Mouse (Mus musculus) liver (tissue): ENCODE results near the gene Fbxo22.
"Not testable (repeated sequence)": the region's sequence is repeated elsewhere in the genome, so short reads cannot be mapped to it uniquely, and the experiment has no call there.

Experiments
- DNase-seq: peaks from one replicate; pipeline ENCODE4 v3.0.0-alpha.2; 2020; ENCODE audit warnings: mixed read lengths

The Fbxo22 gene

DNA sequence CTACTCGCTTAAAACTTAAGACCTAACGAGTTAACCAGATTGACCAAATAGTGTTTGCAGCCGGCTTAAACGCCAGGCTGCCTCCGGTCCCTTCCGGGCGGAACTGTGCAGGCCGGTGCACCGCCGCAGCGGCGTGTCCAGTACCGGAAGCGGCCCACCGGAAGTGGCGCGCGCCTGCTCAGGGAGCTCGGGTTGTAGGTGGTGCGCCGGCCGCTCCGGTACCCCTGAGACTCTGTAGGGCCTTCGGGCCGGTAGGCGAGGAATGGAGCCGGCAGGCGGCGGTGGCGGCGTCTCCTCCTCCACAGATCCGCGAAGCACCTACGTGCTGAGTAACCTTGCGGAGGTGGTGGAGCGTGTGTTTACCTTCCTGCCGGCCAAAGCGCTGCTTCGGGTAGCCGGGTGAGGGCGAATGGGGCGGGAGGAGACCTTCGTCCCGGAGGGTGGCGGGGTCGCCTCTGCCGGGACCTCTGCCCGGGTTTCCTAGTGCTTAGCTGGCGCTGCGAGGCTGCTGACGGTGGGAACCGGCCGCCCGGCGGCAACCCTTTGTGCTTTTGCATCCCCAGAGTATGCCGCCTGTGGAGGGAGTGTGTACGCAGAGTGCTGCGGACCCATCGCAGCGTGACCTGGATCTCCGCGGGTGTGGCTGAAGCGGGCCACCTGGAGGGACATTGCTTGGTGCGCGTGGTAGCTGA lies at the start of gene Fbxo22:
Gene Fbxo22, plus strand, starts transcription at position 136 of the 692 bp plus-strand sequence.
- DNase-seq, result peak; percentile 87

DNA sequence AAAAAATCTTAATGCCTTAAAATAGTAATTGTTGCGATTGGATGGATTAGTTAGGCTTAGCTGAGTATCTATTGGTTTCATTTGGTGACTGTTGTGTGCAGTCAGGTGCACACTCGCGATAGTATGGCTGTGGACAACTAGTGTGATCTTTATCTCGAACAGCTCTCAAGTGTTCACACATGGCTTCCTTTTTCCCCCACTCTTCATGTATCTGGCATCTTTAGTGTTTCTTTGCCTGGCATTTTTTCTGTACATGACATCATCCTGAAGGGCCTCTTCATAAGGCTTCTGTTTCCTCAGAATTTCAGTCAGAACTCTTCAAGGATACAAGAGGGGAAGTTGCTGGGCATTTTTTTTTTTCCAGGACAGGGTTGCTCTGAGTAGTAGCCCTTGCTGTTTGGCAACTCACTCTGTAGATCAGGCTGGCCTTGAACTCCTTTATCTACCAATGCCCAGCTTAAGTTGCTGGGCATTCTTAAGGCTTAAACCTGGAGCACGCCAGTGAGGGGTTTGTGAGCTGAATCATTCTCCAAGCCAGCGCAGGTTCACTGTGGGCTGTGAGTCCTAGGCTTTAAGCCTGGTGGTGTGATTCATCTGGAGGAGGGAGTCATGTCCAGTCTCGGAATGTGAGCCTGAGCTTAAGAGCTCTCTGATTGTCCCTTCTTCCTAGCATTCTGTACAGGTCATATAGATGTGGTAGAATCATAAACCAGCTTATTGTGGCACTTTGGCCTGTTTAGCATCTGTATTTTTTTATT lies 37.9 kb upstream of the Fbxo22 start:
- DNase-seq, result no peak

GRCm38 (mm10) chr9:55172195-55172685 lies 36.5 kb upstream of the Fbxo22 start:
- DNase-seq, result no peak

GRCm38 (mm10) chr9:55174235-55174634 lies 34.5 kb upstream of the Fbxo22 start:
- DNase-seq, result no peak

DNA sequence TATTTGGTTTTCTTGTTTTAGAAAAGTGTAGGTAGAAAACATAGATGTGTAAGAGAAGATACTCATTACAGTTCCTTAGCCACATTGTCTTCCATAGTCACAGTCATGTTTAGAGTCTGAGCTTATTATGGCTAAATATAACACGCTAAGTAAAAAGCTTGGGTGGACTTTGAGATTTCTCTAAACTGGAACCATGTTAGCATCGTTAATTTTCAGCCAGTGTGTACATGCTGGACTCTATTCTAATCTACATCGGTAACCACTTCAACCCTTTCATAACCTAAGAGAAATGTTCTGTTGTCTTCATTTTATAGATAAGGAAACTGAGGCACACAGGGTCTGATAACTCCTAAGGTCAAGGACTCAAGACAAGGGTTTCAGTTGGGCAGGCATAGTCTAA lies 12.8 kb upstream of the Fbxo22 start:
- DNase-seq, result no peak

- DNase-seq, result no peak
Measured at GRCm38 (mm10) chr9:55198260-55198659, 10.5 kb upstream of the Fbxo22 start.

- no peak for DNase-seq
Measured at GRCm38 (mm10) chr9:55199348-55199747, 9.4 kb upstream of the Fbxo22 start.

GRCm38 (mm10) chr9:55208458-55208789 lies 301 bp upstream of the Fbxo22 start:
- DNase-seq, result no peak

DNA sequence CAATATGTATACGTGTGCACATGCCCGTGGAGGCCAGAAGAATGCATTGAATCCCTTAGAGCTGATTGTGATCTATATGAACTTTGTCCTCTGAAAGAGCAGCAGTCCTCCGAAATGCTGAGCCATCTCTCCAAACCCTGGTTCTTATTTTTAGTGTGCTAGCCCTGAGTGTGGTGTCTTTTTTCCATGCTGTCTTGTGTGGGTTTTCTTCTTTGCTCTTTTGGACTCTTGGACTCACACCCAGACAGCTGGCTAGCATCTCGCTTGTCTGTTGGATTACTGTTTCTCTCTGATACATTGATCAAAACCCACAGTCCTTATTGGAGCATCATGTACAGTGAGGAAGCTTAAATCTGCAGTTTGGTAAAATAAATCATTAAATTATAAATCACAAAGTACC lies 2.9 kb downstream of the Fbxo22 start:
- no peak for DNase-seq

GRCm38 (mm10) chr9:55213396-55213795 lies 4.7 kb downstream of the Fbxo22 start:
- DNase-seq, result no peak

DNA sequence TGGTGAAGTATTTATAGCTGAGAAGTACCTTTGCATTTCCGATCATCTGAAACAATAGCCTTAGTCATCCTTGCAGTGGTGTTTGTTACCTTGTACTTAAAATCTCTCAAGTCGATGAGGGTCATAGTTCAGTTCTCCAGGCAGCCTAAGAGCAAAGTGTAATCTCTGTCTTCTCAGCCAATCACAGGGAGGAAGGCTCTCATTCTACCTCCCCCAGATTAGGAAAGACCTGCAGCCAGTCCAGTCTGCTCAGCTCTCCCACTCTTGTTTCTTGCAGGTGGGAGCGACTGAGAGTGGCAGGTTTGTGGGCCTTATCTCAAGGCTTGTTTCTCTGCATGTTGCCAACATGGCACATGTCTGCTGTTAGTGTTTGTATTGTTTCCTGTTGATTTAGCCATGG lies 6.3 kb downstream of the Fbxo22 start:
- DNase-seq, result no peak

GRCm38 (mm10) chr9:55215648-55216047 lies 6.9 kb downstream of the Fbxo22 start:
- DNase-seq, result no peak

DNA sequence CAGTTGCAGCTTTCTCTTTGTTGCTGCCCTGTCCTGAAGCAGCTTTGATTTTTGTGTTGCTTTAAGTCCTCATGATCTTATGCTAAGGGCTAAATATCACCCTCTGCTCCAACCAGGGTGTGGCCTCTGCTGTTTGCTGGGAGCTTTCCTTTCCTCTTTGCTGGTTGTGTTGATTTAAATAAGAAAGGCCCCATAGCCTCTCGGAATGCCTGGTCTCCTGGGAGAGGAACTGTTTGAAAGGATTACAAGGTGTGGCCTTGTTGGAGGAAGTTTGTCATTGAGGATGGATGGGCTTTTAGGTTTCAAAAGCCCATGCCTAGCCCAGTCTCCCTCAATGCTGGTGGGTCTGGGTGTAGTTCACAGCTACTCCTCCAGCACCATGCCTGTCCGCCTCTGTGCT lies 7.4 kb downstream of the Fbxo22 start:
- DNase-seq, result no peak

GRCm38 (mm10) chr9:55217381-55217780 lies 8.7 kb downstream of the Fbxo22 start:
- DNase-seq, result no peak

DNA sequence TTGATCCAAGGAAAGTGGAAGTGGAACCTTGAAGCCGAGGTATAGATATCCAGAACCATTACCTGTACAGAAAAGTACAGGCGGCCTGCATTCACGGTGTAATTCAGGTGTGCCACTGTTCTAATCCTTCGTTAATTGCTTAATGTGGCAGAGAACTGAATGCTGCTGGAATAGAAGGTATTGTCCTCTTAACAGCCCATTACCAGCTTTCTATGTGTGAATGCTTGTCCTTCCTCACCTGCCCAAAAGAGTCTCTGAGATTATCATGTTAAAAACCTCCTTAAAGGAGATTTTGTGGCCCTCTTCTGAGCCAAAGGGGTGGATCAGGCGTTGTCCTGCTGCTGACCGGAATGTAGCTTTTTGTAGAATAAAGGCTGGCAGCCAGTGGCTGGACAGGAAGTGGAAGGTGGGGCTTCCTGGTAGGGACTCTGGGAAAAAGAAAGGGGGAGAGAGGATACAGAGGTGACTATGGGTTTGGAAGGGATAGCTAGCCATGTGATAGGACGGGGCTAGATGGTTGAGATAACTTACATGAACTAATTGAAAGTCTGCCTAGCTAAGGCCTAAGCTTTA lies 16.5 kb downstream of the Fbxo22 start:
- no peak for DNase-seq

DNA sequence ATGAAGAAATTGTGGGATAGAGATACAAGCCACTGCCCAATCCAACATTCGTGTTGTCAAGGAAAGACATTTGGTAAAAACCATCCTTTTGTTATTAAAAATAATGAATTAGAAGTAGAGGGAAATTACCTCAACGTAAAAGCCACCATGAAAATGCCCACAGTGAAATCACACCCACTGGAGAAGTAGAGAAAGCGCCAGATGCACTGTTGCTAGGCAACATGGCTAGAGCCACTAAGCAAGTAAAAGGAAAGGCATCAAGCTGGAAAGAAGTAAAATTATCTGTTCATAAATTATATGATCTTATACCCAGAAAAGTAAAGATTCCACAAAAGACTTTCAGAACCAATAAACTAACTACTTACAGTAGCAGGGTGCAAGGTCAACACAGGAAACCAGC lies 17.5 kb downstream of the Fbxo22 start:
- no peak for DNase-seq

DNA sequence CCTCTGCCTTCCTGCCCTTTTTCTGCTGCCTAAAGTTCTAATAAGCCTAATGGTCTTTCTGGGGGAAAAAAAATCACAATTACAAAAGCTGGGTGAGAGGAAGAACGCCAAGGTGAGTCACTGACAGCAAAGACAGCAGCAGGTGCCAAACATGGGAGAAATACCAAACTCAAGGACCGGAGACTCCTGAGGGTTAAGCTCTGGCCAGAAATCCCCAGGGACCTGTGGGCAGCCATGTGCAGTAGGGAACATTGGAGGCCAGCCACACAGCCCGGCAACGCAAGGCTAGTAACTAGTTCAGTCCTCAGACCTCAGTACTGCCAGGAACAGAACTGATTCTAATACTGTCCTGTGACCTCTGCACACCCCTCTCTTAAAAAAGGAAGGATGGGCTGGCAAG lies 19.4 kb downstream of the Fbxo22 start:
- DNase-seq, result no peak

GRCm38 (mm10) chr9:55229010-55229409 lies 20.3 kb downstream of the Fbxo22 start:
- no peak for DNase-seq

DNA sequence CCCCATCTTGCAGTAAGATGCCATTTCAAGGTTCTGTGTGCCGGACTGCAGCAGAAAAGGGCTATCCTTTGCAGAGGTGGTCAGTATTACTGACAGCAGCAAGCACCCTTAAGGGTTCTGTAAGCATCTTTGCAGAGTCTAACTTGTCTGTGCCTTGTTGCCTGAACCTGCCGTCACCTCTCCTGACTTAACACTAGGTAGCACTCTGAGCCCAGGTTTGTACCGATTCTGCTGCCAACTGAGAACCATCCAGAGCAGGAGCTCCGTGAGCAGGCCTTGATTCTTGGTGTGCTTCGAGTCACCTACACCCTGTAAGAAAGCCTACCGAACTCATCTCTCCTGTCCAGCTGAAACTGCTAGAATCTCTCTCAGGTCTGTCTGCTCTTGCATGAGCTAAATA lies 22.8 kb downstream of the Fbxo22 start:
- no peak for DNase-seq

GRCm38 (mm10) chr9:55232110-55232509 lies 23.4 kb downstream of the Fbxo22 start:
- DNase-seq, result no peak

DNA sequence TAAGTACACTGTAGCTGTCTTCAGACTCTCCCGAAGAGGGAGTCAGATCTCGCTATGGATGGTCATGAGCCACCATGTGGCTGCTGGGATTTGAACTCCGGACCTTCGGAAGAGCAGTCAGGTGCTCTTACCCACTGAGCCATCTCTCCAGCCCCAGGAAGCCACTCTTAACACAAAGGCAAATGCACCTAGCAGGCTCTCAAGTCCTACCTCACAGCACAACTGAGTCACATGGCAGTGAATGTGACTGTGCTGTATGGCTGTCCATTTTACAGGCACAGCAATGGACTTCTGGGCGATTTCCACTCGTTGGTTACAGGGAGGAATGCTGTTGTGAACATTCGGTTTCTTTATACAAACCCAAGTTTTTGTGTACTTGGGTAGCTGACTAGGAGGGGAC lies 23.9 kb downstream of the Fbxo22 start:
- DNase-seq, result no peak

GRCm38 (mm10) chr9:55233076-55233475 lies 24.4 kb downstream of the Fbxo22 start:
- not testable (repeated sequence) for DNase-seq

- no peak for DNase-seq
Measured at GRCm38 (mm10) chr9:55236235-55237165, 27.8 kb downstream of the Fbxo22 start.
